Mouse (Mus musculus): ENCODE measurements around the gene Pars2.

- TF ChIP-seq CTCF (IDR thresholded peaks at IDR 0.05; ENCODE audit: borderline replicate concordance, extremely low read depth, insufficient read depth, insufficient read length) (no peak), POLR2A (IDR thresholded peaks at IDR 0.05; ENCODE audit: borderline replicate concordance, extremely low read depth, insufficient read depth, insufficient read length, poor library complexity, severe bottlenecking) (no peak)
Measured at GRCm38 (mm10) chr4:106644218-106644610, 6.7 kb upstream of the Pars2 start.

Measured in brain, embryonic 14.5 days (tissue).